Mouse (Mus musculus) limb, embryonic 12.5 days (tissue): ENCODE data around the gene Sumf1. TPM values are rescaled to one million over a fixed set of nuclear protein-coding genes. Genes with fewer than 3 reads are reported as not detected.

Experiments
- ATAC-seq: fragments of 200-750 bp; cut with Nextera tagmentation; 2 replicates; pipeline ENCODE4 v1.8.0; 2017; ENCODE audit warnings: low read depth, moderate TSS enrichment; ENCODE audit not compliant: insufficient number of reproducible peaks, insufficient read depth, low FRiP score, low TSS enrichment
- H3K27ac ChIP-seq: fragments of 300-500 bp; sonication (generic); 2 replicates; pipeline ENCODE4 v1.5.1; 2016; ENCODE audit warnings: mild to moderate bottlenecking, moderate library complexity
- H3K27me3 ChIP-seq: fragments of 300-500 bp; sonication (generic); 2 replicates; pipeline ENCODE4 v1.6.1; 2016; ENCODE audit warnings: mild to moderate bottlenecking, moderate library complexity
- H3K36me3 ChIP-seq: fragments of 300-500 bp; sonication (generic); 2 replicates; pipeline ENCODE4 v1.6.1; 2016; ENCODE audit warnings: mild to moderate bottlenecking, moderate library complexity
- H3K4me1 ChIP-seq: fragments of 300-500 bp; sonication (generic); replicated peaks from 2 replicates; pipeline ENCODE4 v1.6.1; 2016
- H3K4me2 ChIP-seq: fragments of 300-500 bp; sonication (generic); 2 replicates; pipeline ENCODE4 v1.6.1; 2016; ENCODE audit warnings: mild to moderate bottlenecking, moderate library complexity
- H3K4me3 ChIP-seq: fragments of 300-500 bp; sonication (generic); replicated peaks from 2 replicates; pipeline ENCODE4 v1.5.1; 2016; ENCODE audit warnings: mild to moderate bottlenecking
- H3K9ac ChIP-seq: fragments of 300-500 bp; sonication (generic); replicated peaks from 2 replicates; pipeline ENCODE4 v1.6.1; 2016; ENCODE audit warnings: mild to moderate bottlenecking, moderate library complexity
- H3K9me3 ChIP-seq: fragments of 300-500 bp; sonication (generic); 2 replicates; pipeline ENCODE4 v1.6.1; 2016; ENCODE audit warnings: mild to moderate bottlenecking, moderate library complexity
- WGBS: fragments of 180-500 bp; shearing (Covaris S2); methylation state at CpG from one replicate; pipeline ENCODE4 v1.1.7; 2016; 5-methylcytosine and 5-hydroxymethylcytosine counted together
- polyA plus RNA-seq: library from polyadenylated mRNA; unstranded; fragments of >200 nt; fragmentation: Nextera tagmentation; extraction: Ambion mirVana; gene quantifications from 2 replicates; pipeline ENCODE4 v1.2.1, GENCODE M21; 2016

Sumf1 gene
- polyA plus RNA-seq, 1 experiment from 2014 or later: 18.9 TPM

DNA sequence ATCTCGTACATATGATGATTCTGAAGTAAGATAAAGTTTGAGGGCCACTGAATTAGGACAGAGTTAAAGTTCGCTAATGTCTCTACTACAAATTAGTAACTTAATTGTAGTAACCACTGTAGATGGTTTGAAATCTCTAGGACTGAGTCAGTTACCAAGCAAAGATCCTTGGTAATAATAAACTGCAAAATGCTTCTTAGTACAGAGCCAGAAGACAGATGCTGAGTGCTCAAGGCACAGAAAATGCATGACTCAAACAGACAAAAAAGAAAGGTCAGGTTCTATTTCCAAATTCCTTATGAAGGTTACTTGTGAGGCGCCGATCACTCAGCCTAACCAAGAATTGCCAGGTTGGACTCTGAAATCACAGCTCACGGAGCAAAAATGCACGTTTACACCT lies 67.5 kb downstream of the Sumf1 start:
- no peaks in the 10 kb centered on the region for H3K9me3 ChIP-seq
- no peak overlapping the region for H3K27ac ChIP-seq
- no peaks in the 10 kb centered on the region for H3K27me3 ChIP-seq
- ATAC-seq: no peak
- no peaks in the 10 kb centered on the region for H3K4me1 ChIP-seq
- H3K9ac ChIP-seq: no peak overlapping the region
- 94% methylated on average over 6 of the region's 6 CpGs for WGBS
- H3K4me2 ChIP-seq: no peak overlapping the region
- H3K36me3 ChIP-seq: no peaks in the 10 kb centered on the region
- no peak overlapping the region for H3K4me3 ChIP-seq

- WGBS: 96% methylated on average over 1 of the region's 1 CpGs
- no peak for ATAC-seq
- Histone ChIP-seq H3K4me2 (no peak overlapping the region), H3K4me1 (no peaks in the 10 kb centered on the region), H3K9me3 (no peaks in the 10 kb centered on the region), H3K27ac (no peak overlapping the region), H3K9ac (no peak overlapping the region), H3K27me3 (no peaks in the 10 kb centered on the region), H3K36me3 (no peaks in the 10 kb centered on the region), H3K4me3 (no peak overlapping the region)
Observed at GRCm38 (mm10) chr6:108114971-108115370, 70.4 kb downstream of the Sumf1 start.

- ATAC-seq: no peak
- Histone ChIP-seq H3K36me3 (0 out of 2 replicates have a peak, but pooled peaks cover 5% of the 10 kb centered on the region), H3K4me1 (no peaks in the 10 kb centered on the region), H3K9ac (no peak overlapping the region), H3K27me3 (no peaks in the 10 kb centered on the region), H3K9me3 (no peaks in the 10 kb centered on the region), H3K4me2 (no peak overlapping the region), H3K4me3 (no peak overlapping the region), H3K27ac (no peak overlapping the region)
Observed at GRCm38 (mm10) chr6:108111693-108112092, 73.7 kb downstream of the Sumf1 start.

GRCm38 (mm10) chr6:108110336-108110735 lies 75.0 kb downstream of the Sumf1 start:
- no peak overlapping the region for H3K4me2 ChIP-seq
- no peaks in the 10 kb centered on the region for H3K27me3 ChIP-seq
- no peak overlapping the region for H3K9ac ChIP-seq
- H3K36me3 ChIP-seq: 0 out of 2 replicates have a peak, but pooled peaks cover 5% of the 10 kb centered on the region
- 75% methylated on average over 4 of the region's 4 CpGs for WGBS
- no peak overlapping the region for H3K4me3 ChIP-seq
- H3K9me3 ChIP-seq: no peaks in the 10 kb centered on the region
- no peak for ATAC-seq
- no peak overlapping the region for H3K27ac ChIP-seq
- no peaks in the 10 kb centered on the region for H3K4me1 ChIP-seq

DNA sequence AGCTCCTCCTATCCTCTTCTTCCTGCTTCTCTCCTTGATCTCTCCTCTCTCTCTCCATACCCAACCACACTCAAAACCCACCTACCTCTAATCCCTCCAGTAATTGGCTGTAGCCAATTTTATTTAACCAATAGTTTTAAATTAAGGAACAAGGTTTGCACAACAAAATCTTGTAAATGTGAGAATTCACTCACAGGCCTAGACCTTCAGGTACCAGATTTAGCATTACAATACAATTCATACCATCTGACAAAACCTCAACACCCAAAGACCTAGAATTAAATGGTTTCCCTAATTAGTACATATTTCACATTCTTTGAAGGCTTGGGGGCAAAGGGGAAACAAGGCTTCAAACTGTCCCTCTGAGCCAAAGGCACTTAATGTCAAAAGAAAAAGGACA lies 78.0 kb downstream of the Sumf1 start:
- H3K9ac ChIP-seq: no peak overlapping the region
- H3K4me3 ChIP-seq: no peak overlapping the region
- no peak for ATAC-seq
- 0 out of 2 replicates have a peak, but pooled peaks cover 5% of the 10 kb centered on the region for H3K36me3 ChIP-seq
- no peaks in the 10 kb centered on the region for H3K4me1 ChIP-seq
- H3K27me3 ChIP-seq: no peaks in the 10 kb centered on the region
- no peak overlapping the region for H3K27ac ChIP-seq
- no peaks in the 10 kb centered on the region for H3K9me3 ChIP-seq
- H3K4me2 ChIP-seq: no peak overlapping the region

DNA sequence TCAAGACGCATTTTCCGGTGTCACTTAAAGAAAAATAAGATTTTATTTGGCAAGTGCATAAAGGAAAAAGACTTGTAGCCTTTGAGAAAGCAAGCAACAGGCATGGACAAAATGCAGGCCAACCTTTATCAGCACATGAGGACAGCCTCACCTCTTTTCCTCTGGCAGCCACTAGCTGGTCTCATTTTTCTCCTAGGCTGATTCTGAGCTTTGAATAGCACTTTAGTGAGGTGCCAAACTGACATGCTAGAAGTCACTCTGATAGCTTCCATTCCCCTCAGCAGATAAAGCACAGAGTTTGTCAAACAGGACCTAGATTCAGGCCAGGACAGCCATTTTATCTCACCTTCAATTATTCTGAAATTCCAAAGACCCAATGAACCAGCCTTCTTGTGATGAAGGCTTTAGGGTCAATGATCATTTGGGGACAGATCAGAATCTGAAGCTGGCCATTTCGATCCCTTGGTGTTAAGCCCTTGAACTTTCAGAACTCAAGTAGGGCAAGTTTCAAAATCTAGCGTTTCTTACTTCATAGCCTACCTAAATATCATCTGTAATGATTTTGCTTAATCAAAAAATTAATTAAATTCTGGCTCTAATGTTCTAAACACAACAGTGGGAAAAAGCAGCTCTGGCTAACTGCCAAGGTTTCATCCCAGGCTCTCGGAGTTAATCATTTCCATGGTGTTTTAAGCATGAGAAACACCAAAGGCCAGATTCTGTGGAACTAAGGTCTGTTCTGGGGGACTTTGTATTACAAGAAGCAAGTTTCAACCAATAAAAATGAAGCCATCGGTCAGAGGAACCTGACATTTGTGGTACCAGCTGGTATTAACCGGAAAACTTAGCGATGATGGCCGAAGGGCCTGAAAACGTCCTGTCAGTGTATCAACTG lies 83.2 kb downstream of the Sumf1 start:
- H3K9ac ChIP-seq: no peak overlapping the region
- no peaks in the 10 kb centered on the region for H3K4me1 ChIP-seq
- WGBS: 84% methylated on average over 10 of the region's 10 CpGs

GRCm38 (mm10) chr6:108098846-108099217 lies 86.5 kb downstream of the Sumf1 start:
- 89% methylated on average over 3 of the region's 3 CpGs for WGBS

More for the DNA sequence above, 83.2 kb downstream of the Sumf1 start:
- Histone ChIP-seq H3K27ac (no peak overlapping the region), H3K27me3 (no peaks in the 10 kb centered on the region), H3K36me3 (no peaks in the 10 kb centered on the region), H3K9me3 (no peaks in the 10 kb centered on the region), H3K4me3 (no peak overlapping the region), H3K4me2 (no peak overlapping the region)
- no peak for ATAC-seq

GRCm38 (mm10) chr6:108098171-108098845 lies 87.1 kb downstream of the Sumf1 start:
- 26% methylated on average over 9 of the region's 9 CpGs for WGBS

More at GRCm38 (mm10) chr6:108098846-108099217, 86.5 kb downstream of the Sumf1 start:
- Histone ChIP-seq H3K27me3 (no peaks in the 10 kb centered on the region), H3K9me3 (no peaks in the 10 kb centered on the region), H3K36me3 (no peaks in the 10 kb centered on the region), H3K4me3 (no peak overlapping the region), H3K4me2 (no peak overlapping the region), H3K9ac (no peak overlapping the region), H3K27ac (no peak overlapping the region), H3K4me1 (no peaks in the 10 kb centered on the region; the same call in none of the 2 replicates)
- ATAC-seq: no peak

GRCm38 (mm10) chr6:108095445-108095844 lies 89.9 kb downstream of the Sumf1 start:
- H3K27ac ChIP-seq: no peak overlapping the region
- 48% methylated on average over 5 of the region's 5 CpGs for WGBS
- ATAC-seq: no peak
- H3K36me3 ChIP-seq: no peaks in the 10 kb centered on the region
- no peak overlapping the region for H3K9ac ChIP-seq
- H3K27me3 ChIP-seq: no peaks in the 10 kb centered on the region
- no peak overlapping the region for H3K4me3 ChIP-seq
- no peaks in the 10 kb centered on the region; the same call in none of the 2 replicates for H3K4me1 ChIP-seq
- no peak overlapping the region for H3K4me2 ChIP-seq
- H3K9me3 ChIP-seq: no peaks in the 10 kb centered on the region

More at GRCm38 (mm10) chr6:108098171-108098845, 87.1 kb downstream of the Sumf1 start:
- Histone ChIP-seq H3K27ac (no peak overlapping the region), H3K4me3 (no peak overlapping the region), H3K9ac (no peak overlapping the region), H3K36me3 (no peaks in the 10 kb centered on the region), H3K4me2 (no peak overlapping the region), H3K4me1 (no peaks in the 10 kb centered on the region; the same call in none of the 2 replicates), H3K27me3 (no peaks in the 10 kb centered on the region), H3K9me3 (no peaks in the 10 kb centered on the region)
- ATAC-seq: peak; percentile 34; the same call in 1 of the 2 replicates

- Histone ChIP-seq H3K27ac (no peak overlapping the region), H3K27me3 (no peaks in the 10 kb centered on the region), H3K4me2 (no peak overlapping the region), H3K9ac (no peak overlapping the region), H3K4me1 (no peaks in the 10 kb centered on the region; the same call in none of the 2 replicates), H3K36me3 (no peaks in the 10 kb centered on the region), H3K4me3 (no peak overlapping the region), H3K9me3 (no peaks in the 10 kb centered on the region)
- ATAC-seq: no peak
- 80% methylated on average over 3 of the region's 3 CpGs for WGBS
Observed at GRCm38 (mm10) chr6:108093449-108093848, 91.9 kb downstream of the Sumf1 start.

- no peak for ATAC-seq
- Histone ChIP-seq H3K27ac (no peak overlapping the region), H3K4me2 (no peak overlapping the region), H3K27me3 (no peaks in the 10 kb centered on the region), H3K4me1 (no peaks in the 10 kb centered on the region; the same call in none of the 2 replicates), H3K36me3 (no peaks in the 10 kb centered on the region), H3K9me3 (no peaks in the 10 kb centered on the region), H3K4me3 (no peak overlapping the region), H3K9ac (no peak overlapping the region)
- WGBS: 85% methylated on average over 3 of the region's 3 CpGs
Observed at GRCm38 (mm10) chr6:108092646-108093045, 92.7 kb downstream of the Sumf1 start.
